Mouse (Mus musculus): ENCODE measurements around the gene Il24. TPM values are rescaled to one million over a fixed set of nuclear protein-coding genes. Genes with fewer than 3 reads are reported as not detected.

Il24 gene
- total and polyA plus RNA-seq, 3 experiments: not detected

DNA sequence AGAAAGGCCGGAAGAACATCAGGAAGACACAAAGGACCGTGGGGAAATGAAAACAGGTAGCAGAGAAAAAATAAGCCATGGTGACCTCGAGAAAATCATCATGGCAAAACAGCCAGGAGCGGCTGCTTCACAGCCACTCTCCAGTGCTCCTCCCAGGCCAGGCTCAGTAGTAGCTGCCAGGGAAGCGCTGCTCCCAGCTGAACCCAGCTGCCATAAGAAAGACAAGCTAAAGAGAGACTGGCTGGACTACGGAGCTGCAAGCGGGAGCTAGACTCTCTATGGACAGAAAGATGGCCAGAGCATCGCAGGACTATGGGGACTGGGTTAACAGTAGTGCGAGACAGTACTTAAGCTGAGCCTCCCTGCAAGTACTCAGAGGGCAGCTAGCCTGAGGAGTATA, 32.4 kb downstream of the Il24 start:
- H3K27me3 ChIP-seq (replicated peaks): peaks cover 2% of the 10 kb centered on the region
- TF ChIP-seq MAX (IDR thresholded peaks at IDR 0.05; ENCODE audit: low read length) (no peak), USF1 (IDR thresholded peaks at IDR 0.05; ENCODE audit: low read depth, low read length) (no peak), E2F4 (IDR thresholded peaks at IDR 0.05; ENCODE audit: insufficient replicate concordance, low read depth, low read length) (no peak), ZC3H11A (IDR thresholded peaks at IDR 0.05; ENCODE audit: low read depth, low read length) (no peak), MXI1 (IDR thresholded peaks at IDR 0.05; ENCODE audit: low read depth, low read length) (no peak), ELF1 (IDR thresholded peaks at IDR 0.05; ENCODE audit: low read depth, low read length) (no peak), POLR2A (IDR thresholded peaks at IDR 0.05; ENCODE audit: low read depth, low read length) (no peak), JUN (IDR thresholded peaks at IDR 0.05; ENCODE audit: insufficient read depth, low read depth, low read length) (no peak), BHLHE40 (IDR thresholded peaks at IDR 0.05; ENCODE audit: low read depth, low read length) (no peak), NRF1 (IDR thresholded peaks at IDR 0.05; ENCODE audit: low read depth, low read length) (no peak), ZKSCAN1 (IDR thresholded peaks at IDR 0.05; ENCODE audit: borderline replicate concordance, low read depth, low read length) (no peak)
- no peak overlapping the region for H3K9ac ChIP-seq (ENCODE audit: insufficient read depth, low read depth)
- in situ Hi-C loops (cut with MboI; ENCODE audit: low pct_ligation_motif_present, low pct_unique_long_range_greater_than_20kb, low sequenced_read_pairs) (no loop called here), dilution Hi-C loops (cut with MboI; ENCODE audit: extremely low pct_ligation_motif_present, extremely low pct_unique_long_range_greater_than_20kb, low sequenced_read_pairs) (no loop called here)
- no peak overlapping the region for H3K27ac ChIP-seq (ENCODE audit: insufficient read depth, low read depth)
- no peaks in the 10 kb centered on the region for H3K9me3 ChIP-seq (replicated peaks; ENCODE audit: low read length)
- no peak for DNase-seq (ENCODE audit: extremely low read depth)
- peaks cover 10 to 27% of the 10 kb centered on the region in 2 experiments for H3K4me1 ChIP-seq (ENCODE audit: control insufficient read depth in 1 of 2, insufficient read depth in 2 of 2)
- no peaks in the 10 kb centered on the region for H3K36me3 ChIP-seq (replicated peaks in 1 of 2; ENCODE audit: control insufficient read depth in 1 of 2, insufficient read depth in 1 of 2, low read length in 1 of 2)
- no peaks in the 10 kb centered on the region for H3K79me2 ChIP-seq (replicated peaks; ENCODE audit: control insufficient read depth, extremely low read depth, insufficient read depth, poor library complexity, severe bottlenecking)
- no peak overlapping the region for H3K4me3 ChIP-seq (replicated peaks in 1 of 3; ENCODE audit: low read depth in 2 of 3, low read length in 2 of 3, poor library complexity in 1 of 3)
- H3K4me2 ChIP-seq (ENCODE audit: insufficient read depth, low read depth, poor library complexity, severe bottlenecking): no peak overlapping the region

DNA sequence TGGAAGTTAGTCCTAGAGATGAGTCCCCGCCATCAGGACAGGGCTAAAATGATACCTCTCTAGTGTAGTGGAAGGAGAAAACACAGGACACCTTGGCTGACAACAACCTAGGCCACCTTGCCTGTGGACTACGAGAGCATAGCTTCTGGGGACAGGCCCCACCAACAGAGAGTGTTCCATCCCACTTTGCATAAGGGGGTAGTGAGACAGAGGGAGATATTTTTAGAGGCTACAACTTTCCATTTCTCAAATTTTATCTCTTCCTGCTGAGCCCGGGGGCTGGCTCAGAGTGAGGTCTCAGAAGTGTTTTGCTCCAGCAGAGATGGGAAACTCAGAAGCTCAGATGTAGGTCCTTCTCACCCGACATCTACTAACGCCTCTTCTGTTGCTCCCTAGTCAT, 36.8 kb downstream of the Il24 start:
- H3K27ac ChIP-seq (ENCODE audit: insufficient read depth, low read depth): peak overlapping the region; percentile 81
- no peaks in the 10 kb centered on the region for H3K9me3 ChIP-seq (replicated peaks; ENCODE audit: low read length)
- no peaks in the 10 kb centered on the region for H3K79me2 ChIP-seq (replicated peaks; ENCODE audit: control insufficient read depth, extremely low read depth, insufficient read depth, poor library complexity, severe bottlenecking)
- H3K27me3 ChIP-seq (replicated peaks): peaks cover 2% of the 10 kb centered on the region
- H3K4me3 ChIP-seq (replicated peaks in 1 of 3; ENCODE audit: low read depth in 2 of 3, low read length in 2 of 3, poor library complexity in 1 of 3): peak overlapping the region in 1 of 3 experiments; percentile 13
- peak; percentile 86 for DNase-seq (ENCODE audit: extremely low read depth)
- no peak overlapping the region for H3K9ac ChIP-seq (ENCODE audit: insufficient read depth, low read depth)
- peaks cover 17 to 57% of the 10 kb centered on the region in 2 experiments for H3K4me1 ChIP-seq (ENCODE audit: control insufficient read depth in 1 of 2, insufficient read depth in 2 of 2)
- peak overlapping the region; percentile 35; the same call in 1 of the 2 replicates for H3K4me2 ChIP-seq (ENCODE audit: insufficient read depth, low read depth, poor library complexity, severe bottlenecking)
- in situ Hi-C loops (cut with MboI; ENCODE audit: low pct_ligation_motif_present, low pct_unique_long_range_greater_than_20kb, low sequenced_read_pairs) (no loop called here), dilution Hi-C loops (cut with MboI; ENCODE audit: extremely low pct_ligation_motif_present, extremely low pct_unique_long_range_greater_than_20kb, low sequenced_read_pairs) (no loop called here)
- H3K36me3 ChIP-seq (replicated peaks in 1 of 2; ENCODE audit: control insufficient read depth in 1 of 2, insufficient read depth in 1 of 2, low read length in 1 of 2): no peaks in the 10 kb centered on the region
- TF ChIP-seq EP300 (IDR thresholded peaks at IDR 0.05; ENCODE audit: low read length) (peak; percentile 83), CHD1 (IDR thresholded peaks at IDR 0.05; ENCODE audit: low read depth, low read length) (no peak), TBP (conservative IDR thresholded peaks at IDR 0.05; ENCODE audit: low read depth, low read length) (peak; percentile 80; the same call in 1 of the 2 replicates), ZNF384 (IDR thresholded peaks at IDR 0.05; ENCODE audit: low read depth, low read length) (no peak), ZC3H11A (IDR thresholded peaks at IDR 0.05; ENCODE audit: low read depth, low read length) (no peak), TCF12 (IDR thresholded peaks at IDR 0.05; ENCODE audit: low read depth, low read length) (peak; percentile 59; the same call in 1 of the 2 replicates), MAZ (IDR thresholded peaks at IDR 0.05; ENCODE audit: low read depth, low read length) (0 out of 2 replicates have a peak, but pooled peaks have one; percentile 46), POLR2A (IDR thresholded peaks at IDR 0.05; ENCODE audit: low read depth, low read length) (peak; percentile 34; the same call in 1 of the 2 replicates), ELF1 (IDR thresholded peaks at IDR 0.05; ENCODE audit: low read depth, low read length) (no peak), RAD21 (IDR thresholded peaks at IDR 0.05; ENCODE audit: low read depth, low read length) (no peak; the same call in 1 of the 2 replicates), NRF1 (IDR thresholded peaks at IDR 0.05; ENCODE audit: low read depth, low read length) (no peak), MXI1 (IDR thresholded peaks at IDR 0.05; ENCODE audit: low read depth, low read length) (no peak), PAX5 (IDR thresholded peaks at IDR 0.05; ENCODE audit: low read length) (no peak), NELFE (IDR thresholded peaks at IDR 0.05; ENCODE audit: low read depth, low read length) (peak; percentile 8; the same call in 1 of the 2 replicates), ZMIZ1 (IDR thresholded peaks at IDR 0.05; ENCODE audit: low read depth, low read length) (no peak), CTCF (conservative IDR thresholded peaks at IDR 0.05 in 1 of 2, IDR thresholded peaks at IDR 0.05 in 1 of 2; ENCODE audit: low read depth in 2 of 2, low read length in 2 of 2) (no peak), SMC3 (IDR thresholded peaks at IDR 0.05; ENCODE audit: low read depth, low read length) (no peak), MAFK (IDR thresholded peaks at IDR 0.05; ENCODE audit: insufficient replicate concordance, low read length) (no peak), JUND (conservative IDR thresholded peaks at IDR 0.05; ENCODE audit: low read depth, low read length) (no peak), E2F4 (IDR thresholded peaks at IDR 0.05; ENCODE audit: insufficient replicate concordance, low read depth, low read length) (no peak), CHD2 (IDR thresholded peaks at IDR 0.05; ENCODE audit: low read length) (no peak), USF2 (conservative IDR thresholded peaks at IDR 0.05; ENCODE audit: low read depth, low read length) (no peak), ETS1 (conservative IDR thresholded peaks at IDR 0.05; ENCODE audit: low read depth, low read length) (no peak; the same call in 1 of the 2 replicates), BHLHE40 (IDR thresholded peaks at IDR 0.05; ENCODE audit: low read depth, low read length) (peak; percentile 45; the same call in 1 of the 2 replicates), GABPA (IDR thresholded peaks at IDR 0.05; ENCODE audit: insufficient replicate concordance, low read depth, low read length) (no peak), MAX (IDR thresholded peaks at IDR 0.05; ENCODE audit: low read length) (no peak), JUN (IDR thresholded peaks at IDR 0.05; ENCODE audit: insufficient read depth, low read depth, low read length) (no peak), ZKSCAN1 (IDR thresholded peaks at IDR 0.05; ENCODE audit: borderline replicate concordance, low read depth, low read length) (no peak), USF1 (IDR thresholded peaks at IDR 0.05; ENCODE audit: low read depth, low read length) (no peak), MEF2A (IDR thresholded peaks at IDR 0.05; ENCODE audit: borderline replicate concordance, low read depth, low read length) (peak; percentile 98), MYC (IDR thresholded peaks at IDR 0.05; ENCODE audit: low read depth, low read length) (no peak)

All from CH12.LX (cell line).